Mouse (Mus musculus): Measurements from ENCODE around the gene Xirp1. TPM values are rescaled to one million over a fixed set of nuclear protein-coding genes. Genes with fewer than 3 reads are reported as not detected.

Xirp1 gene
- total RNA-seq (2012; rRNA removed): not detected in 2 replicates
- polyA plus RNA-seq (2012; ENCODE audit: insufficient read depth in 1 of 2, insufficient read length in 2 of 2, low read depth in 1 of 2, low replicate concordance in 2 of 2, missing spikeins in 1 of 2): not detected

DNA sequence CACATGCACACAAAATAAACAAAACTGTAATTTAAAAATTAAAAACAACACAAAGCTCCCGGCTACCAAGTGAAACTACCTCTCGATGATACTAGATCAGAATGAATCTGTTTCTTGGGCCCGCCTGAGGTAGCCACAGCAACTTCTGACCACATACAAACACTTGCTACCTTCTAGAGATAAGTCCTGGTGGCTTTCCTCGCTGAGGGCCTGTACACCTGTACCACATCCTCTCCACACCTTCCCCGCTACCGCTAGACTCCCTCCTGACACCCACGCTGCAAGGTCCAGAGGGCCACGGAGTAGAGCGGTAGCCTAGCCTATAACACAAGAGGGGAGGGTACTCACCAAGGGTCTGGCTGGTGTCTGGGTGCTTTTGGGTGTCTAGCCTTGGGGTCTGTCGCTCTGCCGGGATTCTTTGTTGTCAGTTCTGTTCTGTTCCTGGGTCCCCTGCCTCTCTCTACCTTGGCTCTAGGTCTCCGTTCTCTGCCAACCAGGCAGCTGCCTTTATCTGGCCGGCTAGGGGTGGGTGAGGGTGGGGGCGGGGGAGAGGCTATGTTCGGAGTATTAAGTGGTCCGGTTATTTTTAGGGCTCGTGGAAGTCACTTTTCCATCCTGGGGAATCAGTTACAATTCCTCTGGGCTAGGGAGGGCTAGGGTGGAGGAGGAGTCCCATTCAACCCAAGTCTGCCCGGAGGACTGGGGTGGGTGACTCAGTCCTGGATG is at the start of gene Xirp1:
Gene Xirp1 (minus strand): TSS at position 513 of the 726 bp plus-strand sequence.
- Histone ChIP-seq H3K27ac (ENCODE audit: control insufficient read depth, low read depth, low read length) (no peak within 1 kb of the TSS), H3K9me3 (replicated peaks; ENCODE audit: insufficient read depth, low read length) (no peaks in the 10 kb centered on the region), H3K9ac (ENCODE audit: control insufficient read depth, low read depth, low read length, poor library complexity, severe bottlenecking) (no peak within 1 kb of the TSS), H3K79me2 (ENCODE audit: control insufficient read depth, insufficient read depth, low read length, poor library complexity) (no peaks in the 10 kb centered on the region), H3K4me3 (ENCODE audit: control insufficient read depth in 1 of 2, insufficient read depth in 1 of 2, low read depth in 2 of 2, low read length in 2 of 2) (no peak within 1 kb of the TSS), H3K36me3 (ENCODE audit: control insufficient read depth in 1 of 2, insufficient read depth in 2 of 2, low read length in 2 of 2) (no peaks in the 10 kb centered on the region), H3K4me1 (ENCODE audit: control insufficient read depth in 1 of 2, insufficient read depth in 2 of 2, low read length in 2 of 2) (no peaks in the 10 kb centered on the region; a peak in 1 of 4 replicates), H3K27me3 (ENCODE audit: control insufficient read depth in 1 of 2, insufficient read depth in 2 of 2, low read length in 2 of 2) (no peaks in the 10 kb centered on the region; a peak in 2 of 4 replicates)
- no peak for TF ChIP-seq POLR2AphosphoS2 (IDR thresholded peaks at IDR 0.05; ENCODE audit: low read length)
- no peak for TF ChIP-seq JUND (IDR thresholded peaks at IDR 0.05; ENCODE audit: low read depth, low read length)
- TF ChIP-seq BHLHE40 (IDR thresholded peaks at IDR 0.05; ENCODE audit: borderline replicate concordance, low read depth, low read length): no peak
- no peak for TF ChIP-seq CHD2 (IDR thresholded peaks at IDR 0.05; ENCODE audit: low read length)
- no peak for TF ChIP-seq ZKSCAN1 (IDR thresholded peaks at IDR 0.05; ENCODE audit: low read depth, low read length)
- no peak for TF ChIP-seq TAL1 (IDR thresholded peaks at IDR 0.05; ENCODE audit: low read length)
- TF ChIP-seq MAFK (IDR thresholded peaks at IDR 0.05; ENCODE audit: borderline replicate concordance, low read depth, low read length): no peak
- TF ChIP-seq ZNF384 (IDR thresholded peaks at IDR 0.05; ENCODE audit: low read depth, low read length): no peak
- TF ChIP-seq POLR2A (IDR thresholded peaks at IDR 0.05; ENCODE audit: control insufficient read depth in 1 of 2, insufficient read depth in 1 of 2, low read depth in 1 of 2, low read length in 2 of 2, poor library complexity in 1 of 2): no peak
- no peak for TF ChIP-seq RCOR1 (IDR thresholded peaks at IDR 0.05; ENCODE audit: low read depth, low read length)
- no peak for TF ChIP-seq KAT2A (conservative IDR thresholded peaks at IDR 0.05; ENCODE audit: low read depth, low read length)
- TF ChIP-seq GABPA (IDR thresholded peaks at IDR 0.05; ENCODE audit: low read depth, low read length): no peak
- TF ChIP-seq SMC3 (IDR thresholded peaks at IDR 0.05; ENCODE audit: low read depth, low read length): no peak
- TF ChIP-seq RAD21 (IDR thresholded peaks at IDR 0.05; ENCODE audit: low read depth, low read length): no peak
- TF ChIP-seq SIN3A (IDR thresholded peaks at IDR 0.05; ENCODE audit: low read length): no peak
- no peak for TF ChIP-seq UBTF (IDR thresholded peaks at IDR 0.05; ENCODE audit: borderline replicate concordance, insufficient read depth, low read depth, low read length)
- no peak for TF ChIP-seq MAX (IDR thresholded peaks at IDR 0.05; ENCODE audit: low read length)
- no peak for TF ChIP-seq CTCF (IDR thresholded peaks at IDR 0.05 in 2 of 3, conservative IDR thresholded peaks at IDR 0.05 in 1 of 3; ENCODE audit: control insufficient read depth in 1 of 3, insufficient read depth in 1 of 3, low read depth in 2 of 3, low read length in 3 of 3, poor library complexity in 1 of 3, severe bottlenecking in 1 of 3)
- TF ChIP-seq TCF12 (IDR thresholded peaks at IDR 0.05; ENCODE audit: low read depth, low read length): no peak
- no peak for TF ChIP-seq MEF2A (IDR thresholded peaks at IDR 0.05; ENCODE audit: extremely low read depth, insufficient replicate concordance, low read depth, low read length, poor library complexity, severe bottlenecking)
- DNase-seq (ENCODE audit: low read depth, low spot score): no peak

DNA sequence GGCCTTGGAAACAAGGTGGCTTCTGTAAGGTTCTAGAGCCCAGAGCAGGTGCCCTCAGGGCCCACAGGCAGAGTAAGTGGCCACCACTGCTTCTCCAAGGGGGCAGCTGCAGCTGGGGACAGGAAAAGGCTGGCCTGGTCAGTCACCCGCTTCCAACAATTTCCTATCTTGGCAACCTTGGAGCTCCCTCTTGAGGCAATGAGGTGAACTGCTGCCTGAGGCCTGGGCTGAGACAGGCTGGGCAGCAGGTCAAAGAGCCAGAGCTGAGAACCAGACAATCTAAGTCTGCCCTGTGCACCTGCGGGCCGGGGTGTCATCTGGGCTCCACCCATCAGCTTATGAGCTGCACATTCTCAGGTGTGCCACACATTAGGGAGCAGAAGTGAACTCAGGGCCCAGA is 49.8 kb upstream of the Xirp1 start:
- no peak overlapping the region for H3K9ac ChIP-seq (ENCODE audit: control insufficient read depth, low read depth, low read length, poor library complexity, severe bottlenecking)
- H3K27me3 ChIP-seq (ENCODE audit: control insufficient read depth in 1 of 2, insufficient read depth in 2 of 2, low read length in 2 of 2): no peaks in the 10 kb centered on the region
- no peaks in the 10 kb centered on the region for H3K36me3 ChIP-seq (ENCODE audit: control insufficient read depth in 1 of 2, insufficient read depth in 2 of 2, low read length in 2 of 2)
- no peaks in the 10 kb centered on the region for H3K79me2 ChIP-seq (ENCODE audit: control insufficient read depth, insufficient read depth, low read length, poor library complexity)
- no peak overlapping the region for H3K27ac ChIP-seq (ENCODE audit: control insufficient read depth, low read depth, low read length)
- TF ChIP-seq RAD21 (IDR thresholded peaks at IDR 0.05; ENCODE audit: low read depth, low read length) (peak; percentile 63), MXI1 (IDR thresholded peaks at IDR 0.05; ENCODE audit: low read depth, low read length) (no peak), SMC3 (IDR thresholded peaks at IDR 0.05; ENCODE audit: low read depth, low read length) (peak; percentile 60), TCF12 (IDR thresholded peaks at IDR 0.05; ENCODE audit: low read depth, low read length) (no peak), MAFK (IDR thresholded peaks at IDR 0.05; ENCODE audit: borderline replicate concordance, low read depth, low read length) (no peak), TBP (IDR thresholded peaks at IDR 0.05; ENCODE audit: low read depth, low read length) (no peak), MYB (IDR thresholded peaks at IDR 0.05; ENCODE audit: low read depth, low read length) (no peak), EP300 (IDR thresholded peaks at IDR 0.05; ENCODE audit: low read depth in 1 of 2, low read length in 2 of 2) (no peak), CTCF (IDR thresholded peaks at IDR 0.05 in 2 of 3, conservative IDR thresholded peaks at IDR 0.05 in 1 of 3; ENCODE audit: control insufficient read depth in 1 of 3, insufficient read depth in 1 of 3, low read depth in 2 of 3, low read length in 3 of 3, poor library complexity in 1 of 3, severe bottlenecking in 1 of 3) (peak; percentile 78 to 94 (median 87)), ZKSCAN1 (IDR thresholded peaks at IDR 0.05; ENCODE audit: low read depth, low read length) (no peak), ZC3H11A (IDR thresholded peaks at IDR 0.05; ENCODE audit: low read depth, low read length) (peak; percentile 28; the same call in 1 of the 2 replicates)
- DNase-seq (ENCODE audit: low read depth, low spot score): peak; percentile 62
- no peaks in the 10 kb centered on the region for H3K4me1 ChIP-seq (ENCODE audit: control insufficient read depth in 1 of 2, insufficient read depth in 2 of 2, low read length in 2 of 2)
- H3K4me3 ChIP-seq (ENCODE audit: control insufficient read depth in 1 of 2, insufficient read depth in 1 of 2, low read depth in 2 of 2, low read length in 2 of 2): no peak overlapping the region
- no peaks in the 10 kb centered on the region for H3K9me3 ChIP-seq (replicated peaks; ENCODE audit: insufficient read depth, low read length)
